Mouse (Mus musculus) heart, embryonic 14.5 days (tissue): ENCODE data around the gene Mrpl41. TPM values are rescaled to one million over a fixed set of nuclear protein-coding genes. Genes with fewer than 3 reads are reported as not detected.
A peak's percentile ranks its signal among the peaks of the same experiment; 100 is the strongest.
"Not testable (repeated sequence)": the region's sequence is repeated elsewhere in the genome, so short reads cannot be mapped to it uniquely, and the experiment has no call there.

Source experiments
- ATAC-seq: fragments of 200-750 bp; cut with Nextera tagmentation; 2 replicates; pipeline ENCODE4 v1.8.0; 2017; ENCODE audit warnings: low read depth, moderate TSS enrichment; ENCODE audit not compliant: insufficient number of reproducible peaks, insufficient read depth, low FRiP score
- H3K27ac ChIP-seq, 2 experiments: fragments of 200-500 bp in 1 of 2; fragments of 300-500 bp in 1 of 2; sonication (generic) in 1 of 2; replicated peaks in 1 of 2; 2 replicates each; pipeline ENCODE4 v1.5.1; 2012 to 2014; ENCODE audit warnings: low read depth in 2 of 2, low read length in 2 of 2, control low read depth in 1 of 2, mild to moderate bottlenecking in 1 of 2, mixed read lengths in 1 of 2; ENCODE audit not compliant: control insufficient read depth in 1 of 2, insufficient read depth in 1 of 2
- H3K27me3 ChIP-seq: fragments of 300-500 bp; sonication (generic); 2 replicates; pipeline ENCODE4 v1.6.1; 2014; ENCODE audit warnings: mild to moderate bottlenecking, low read length, control low read depth; ENCODE audit not compliant: control insufficient read depth, insufficient read depth
- H3K36me3 ChIP-seq: fragments of 300-500 bp; sonication (generic); 2 replicates; pipeline ENCODE4 v1.6.1; 2014; ENCODE audit warnings: mild to moderate bottlenecking, control low read depth, low read length, mixed read lengths; ENCODE audit not compliant: control insufficient read depth, insufficient read depth
- H3K4me1 ChIP-seq, 2 experiments: fragments of 200-500 bp in 1 of 2; fragments of 300-500 bp in 1 of 2; sonication (generic) in 1 of 2; 2 replicates each; pipeline ENCODE4 v1.6.1; 2012 to 2014; ENCODE audit warnings: low read length in 2 of 2, control low read depth in 1 of 2, mixed read lengths in 1 of 2; ENCODE audit not compliant: control insufficient read depth in 2 of 2, insufficient read depth in 2 of 2
- H3K4me2 ChIP-seq: fragments of 300-500 bp; sonication (generic); 2 replicates; pipeline ENCODE4 v1.6.1; 2014; ENCODE audit warnings: mild to moderate bottlenecking, low read length
- H3K4me3 ChIP-seq, 2 experiments: fragments of 200-500 bp in 1 of 2; fragments of 300-500 bp in 1 of 2; sonication (generic) in 1 of 2; 2 replicates each; pipeline ENCODE4 v1.5.1; 2012 to 2014; ENCODE audit warnings: low read length in 2 of 2, mild to moderate bottlenecking in 2 of 2, control low read depth in 1 of 2, low read depth in 1 of 2, moderate library complexity in 1 of 2; ENCODE audit not compliant: control insufficient read depth in 1 of 2, insufficient read depth in 1 of 2
- H3K9ac ChIP-seq: fragments of 300-500 bp; sonication (generic); 2 replicates; pipeline ENCODE4 v1.6.1; 2014; ENCODE audit warnings: mild to moderate bottlenecking, low read length
- H3K9me3 ChIP-seq: fragments of 300-500 bp; sonication (generic); 2 replicates; pipeline ENCODE4 v1.6.1; 2016; ENCODE audit warnings: low read length, control low read depth; ENCODE audit not compliant: control insufficient read depth
- WGBS: fragments of 180-500 bp; shearing (Covaris S2); extraction: QIAGEN DNeasy Blood & Tissue Kit; methylation state at CpG from one replicate; pipeline ENCODE4 v1.1.7; 2014; 5-methylcytosine and 5-hydroxymethylcytosine counted together
- polyA plus RNA-seq: library from polyadenylated mRNA; unstranded; fragments of >200 nt; fragmentation: Nextera tagmentation; extraction: Ambion mirVana; gene quantifications from 2 replicates; pipeline ENCODE4 v1.2.1, GENCODE M21; 2014

The Mrpl41 gene
- polyA plus RNA-seq, 1 experiment from 2014 or later, result 137 TPM

- H3K4me3 ChIP-seq, result no peak overlapping the region
- H3K27ac ChIP-seq, result no peak overlapping the region
- 23% methylated on average over 3 of the region's 3 CpGs for WGBS
- H3K9ac ChIP-seq, result no peak overlapping the region
- no peak for ATAC-seq
- no peak overlapping the region for H3K4me2 ChIP-seq
- H3K9me3 ChIP-seq, result no peaks in the 10 kb centered on the region
- peaks cover 0 to 9% of the 10 kb centered on the region in 2 experiments; a peak in 2 of 4 replicates for H3K4me1 ChIP-seq
- H3K36me3 ChIP-seq, result peaks cover 63% of the 10 kb centered on the region
- H3K27me3 ChIP-seq, result no peaks in the 10 kb centered on the region
These were observed 14.0 kb downstream of the Mrpl41 start for GRCm38 (mm10) chr2:24960910-24961309.

DNA sequence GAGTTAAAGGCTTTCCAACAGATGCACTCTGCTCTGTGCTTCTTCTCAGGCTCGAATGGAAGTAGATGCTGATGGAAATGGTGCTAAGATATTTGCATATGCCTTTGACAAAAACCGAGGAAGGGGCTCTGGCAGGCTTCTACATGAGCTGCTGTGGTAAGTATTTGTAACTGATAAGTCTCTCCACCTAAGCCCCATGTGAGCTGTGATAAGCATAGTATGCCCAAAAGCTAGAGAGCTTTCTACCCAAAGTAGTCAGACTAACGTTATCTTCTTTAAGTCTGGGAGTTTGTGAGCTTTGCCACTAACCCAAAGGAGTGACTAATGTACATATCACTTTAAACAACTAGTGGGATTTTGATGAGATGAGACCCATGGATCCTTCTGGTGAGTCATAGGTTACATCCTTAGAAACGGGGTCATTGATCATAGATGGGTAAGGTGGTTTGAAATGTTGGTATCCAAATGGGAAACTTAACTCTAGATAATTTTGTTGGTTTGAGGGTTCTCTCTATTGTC, 22.3 kb downstream of the Mrpl41 start:
- Histone ChIP-seq H3K9me3 (no peaks in the 10 kb centered on the region), H3K27ac (no peak overlapping the region), H3K4me1 (peaks cover 3 to 15% of the 10 kb centered on the region in 2 experiments; a peak in 3 of 4 replicates), H3K4me2 (no peak overlapping the region), H3K27me3 (no peaks in the 10 kb centered on the region), H3K36me3 (peaks cover 59% of the 10 kb centered on the region), H3K9ac (no peak overlapping the region), H3K4me3 (no peak overlapping the region)
- WGBS, result 69% methylated on average over 4 of the region's 4 CpGs
- ATAC-seq, result no peak

GRCm38 (mm10) chr2:24950189-24950535, 24.7 kb downstream of the Mrpl41 start:
- ATAC-seq, result no peak; the same call in 1 of the 2 replicates
- H3K27ac ChIP-seq, result 0 out of 4 replicates have a peak overlapping the region, but pooled peaks of 1 of the 2 experiments have one; percentile 65
- H3K4me2 ChIP-seq, result peak overlapping the region; percentile 80
- no peaks in the 10 kb centered on the region for H3K27me3 ChIP-seq
- H3K36me3 ChIP-seq, result peaks cover 36% of the 10 kb centered on the region
- peaks cover 3 to 15% of the 10 kb centered on the region in 2 experiments; a peak in 3 of 4 replicates for H3K4me1 ChIP-seq
- H3K4me3 ChIP-seq, result peak overlapping the region; percentile 68 to 93
- WGBS, result under 1% methylated on average over 31 of the region's 31 CpGs
- H3K9me3 ChIP-seq, result no peaks in the 10 kb centered on the region
- peak overlapping the region; percentile 90 for H3K9ac ChIP-seq

- peak within 1 kb of the TSS; percentile 90 for H3K9ac ChIP-seq
- H3K9me3 ChIP-seq, result no peaks in the 10 kb centered on the region
- peak; percentile 98 for ATAC-seq
- H3K36me3 ChIP-seq, result peaks cover 30% of the 10 kb centered on the region
- H3K27ac ChIP-seq, result peak within 1 kb of the TSS in 1 of 2 experiments; percentile 65; a peak in 1 of 4 replicates
- WGBS, result under 1% methylated on average over 96 of the region's 108 CpGs
- H3K4me1 ChIP-seq, result peaks cover 3 to 15% of the 10 kb centered on the region in 2 experiments; a peak in 3 of 4 replicates
- H3K4me2 ChIP-seq, result peak within 1 kb of the TSS; percentile 80
- H3K27me3 ChIP-seq, result no peaks in the 10 kb centered on the region
- peak within 1 kb of the TSS; percentile 68 to 93 for H3K4me3 ChIP-seq
These were observed 25.3 kb downstream of the Mrpl41 start, which contains the start of gene Zmynd19 for GRCm38 (mm10) chr2:24949421-24950188. Zmynd19 (plus strand) TSS chr2:24949792.

DNA sequence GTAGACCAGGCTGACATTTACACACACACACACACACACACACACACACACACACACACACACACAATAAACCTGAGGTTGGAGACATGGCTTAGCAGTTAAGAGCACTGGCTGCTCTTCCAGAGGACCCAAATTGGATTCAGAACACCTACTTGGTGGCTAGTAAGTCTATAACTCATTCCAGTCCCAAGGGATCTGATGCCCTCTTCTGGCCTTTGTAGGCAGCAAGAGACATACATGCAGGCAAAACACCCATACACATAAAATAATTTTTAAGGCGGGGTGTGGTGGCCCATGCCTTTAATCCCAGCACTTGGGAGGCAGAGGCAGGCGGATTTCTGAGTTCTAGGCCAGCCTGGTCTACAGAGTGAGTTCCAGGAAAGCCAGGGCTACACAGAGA, 30.6 kb downstream of the Mrpl41 start:
- H3K4me1 ChIP-seq, H3K4me2 ChIP-seq, H3K27ac ChIP-seq, H3K9me3 ChIP-seq, H3K9ac ChIP-seq, ATAC-seq, H3K4me3 ChIP-seq, H3K36me3 ChIP-seq, H3K27me3 ChIP-seq: not testable (repeated sequence)
- 32% methylated on average over 2 of the region's 2 CpGs for WGBS

GRCm38 (mm10) chr2:24942092-24942491, 32.8 kb downstream of the Mrpl41 start:
- ATAC-seq, result no peak
- Histone ChIP-seq H3K27ac (no peak overlapping the region), H3K4me2 (no peak overlapping the region), H3K9me3 (no peaks in the 10 kb centered on the region), H3K27me3 (no peaks in the 10 kb centered on the region), H3K4me1 (no peaks in the 10 kb centered on the region), H3K9ac (no peak overlapping the region), H3K4me3 (no peak overlapping the region), H3K36me3 (no peaks in the 10 kb centered on the region)
- WGBS, result 68% methylated on average over 4 of the region's 4 CpGs

DNA sequence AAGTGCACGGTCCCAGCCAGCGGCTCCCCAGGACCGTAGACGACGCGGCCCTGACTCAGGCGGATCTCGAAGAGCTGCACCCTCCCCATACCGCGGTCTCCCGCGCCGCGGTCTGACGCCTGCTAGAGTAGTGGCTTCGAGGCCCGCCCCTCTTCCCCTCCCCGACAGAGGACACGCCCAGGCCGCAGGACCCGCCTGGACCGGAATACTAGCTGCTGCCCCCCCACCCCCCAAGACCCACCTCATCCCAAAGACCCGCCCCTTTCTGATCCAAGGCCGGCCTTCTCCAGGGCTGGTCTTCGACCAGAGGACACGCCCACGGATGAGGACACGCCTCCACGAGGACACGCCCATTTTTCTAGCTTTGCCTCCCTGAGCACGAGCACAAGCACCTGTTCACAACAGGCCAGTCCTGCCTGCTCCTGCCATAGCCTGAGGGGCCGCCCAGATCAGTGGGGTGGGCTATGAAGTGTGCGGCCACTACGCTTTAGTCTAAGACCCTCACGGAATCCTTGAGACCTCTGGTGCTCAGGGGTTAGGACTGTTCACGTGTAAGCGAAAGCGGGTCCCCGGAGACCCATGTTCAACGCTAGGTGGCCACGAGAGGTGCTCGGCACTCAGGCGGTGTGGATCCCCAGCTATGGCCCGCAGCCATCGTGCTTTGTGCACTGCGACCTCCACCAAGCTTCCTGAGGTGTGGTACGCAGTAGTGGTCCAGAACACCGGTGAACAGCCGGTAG, 39.7 kb downstream of the Mrpl41 start, which contains the start of gene Arrdc1:
TSS of gene Arrdc1 (minus strand) at position 196 of the 740 bp plus-strand sequence.
- peak within 1 kb of the TSS; percentile 51 to 77 for H3K4me3 ChIP-seq
- peak within 1 kb of the TSS in 1 of 2 experiments; percentile 28; a peak in 2 of 4 replicates for H3K27ac ChIP-seq
- peak within 1 kb of the TSS; percentile 84 for H3K9ac ChIP-seq
- H3K4me1 ChIP-seq, result peaks cover 0 to 7% of the 10 kb centered on the region in 2 experiments; a peak in 2 of 4 replicates
- no peaks in the 10 kb centered on the region for H3K36me3 ChIP-seq
- H3K9me3 ChIP-seq, result no peaks in the 10 kb centered on the region
- no peaks in the 10 kb centered on the region for H3K27me3 ChIP-seq
- H3K4me2 ChIP-seq, result peak within 1 kb of the TSS; percentile 99
- peak; percentile 94 for ATAC-seq
- WGBS, result under 1% methylated on average over 46 of the region's 49 CpGs
